Mouse (Mus musculus) testis, adult 2 months (tissue): Measurements from ENCODE around the gene Mff.

Experiments
- CTCF ChIP-seq: fragments of 200-500 bp; IDR thresholded peaks from 2 replicates; pipeline ENCODE4 v1.5.1; 2012; ENCODE audit warnings: low read depth, mild to moderate bottlenecking, inconsistent platforms, low read length, moderate library complexity; ENCODE audit not compliant: control insufficient read depth, insufficient read depth, insufficient replicate concordance
- POLR2A ChIP-seq: fragments of 200-500 bp; IDR thresholded peaks from 2 replicates; pipeline ENCODE4 v1.6.1; 2012; ENCODE audit warnings: low read depth, mild to moderate bottlenecking, inconsistent platforms, low read length, moderate library complexity; ENCODE audit not compliant: control insufficient read depth

DNA sequence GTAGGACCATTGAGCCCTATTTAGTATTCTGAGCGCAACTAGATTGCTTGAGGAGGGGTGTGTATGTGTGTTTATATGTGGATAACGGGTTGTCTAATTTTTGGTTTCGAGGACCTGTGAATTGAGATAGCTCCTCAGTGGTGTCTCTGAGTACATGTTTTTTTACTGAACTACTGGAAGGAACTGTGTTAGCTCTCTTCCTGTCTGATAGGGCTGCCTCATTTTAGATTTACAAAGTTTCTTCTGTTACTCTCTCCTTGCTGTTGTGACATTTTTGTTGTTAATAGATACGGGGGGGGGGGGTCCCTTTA is 1.1 kb downstream of the Mff start:
- no peak for TF ChIP-seq CTCF
- no peak for TF ChIP-seq POLR2A
